Mouse (Mus musculus): ENCODE measurements around the gene 9830107B12Rik. TPM values are rescaled to one million over a fixed set of nuclear protein-coding genes. Genes with fewer than 3 reads are reported as not detected.

The 9830107B12Rik gene
- polyA plus RNA-seq, 1 experiment from 2014 or later = 1.5 TPM

GRCm38 (mm10) chr17:48097011-48097742 is 48.9 kb downstream of the 9830107B12Rik start:
- 1% methylated on average over 34 of the region's 41 CpGs for WGBS (ENCODE audit: insufficient replicate concordance)

DNA sequence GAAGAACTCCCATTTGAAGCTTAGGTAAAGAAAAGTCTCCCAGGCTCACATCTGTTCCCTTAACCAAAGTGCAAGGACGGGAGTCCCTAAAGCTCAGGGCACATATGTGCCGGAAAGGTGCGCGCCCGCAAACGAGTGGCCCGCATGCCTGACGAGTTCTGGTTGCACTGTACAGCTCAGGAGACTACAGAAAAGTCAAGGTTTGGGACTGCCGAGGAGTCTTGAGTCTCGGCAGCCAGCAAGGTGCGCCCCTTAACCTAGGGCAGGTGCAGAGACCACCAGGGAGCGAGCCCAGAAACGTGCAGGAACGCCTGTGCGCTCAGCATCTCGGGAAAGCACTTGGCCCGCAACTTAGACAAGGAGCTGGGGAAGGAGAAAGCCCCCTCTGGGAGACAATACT is 49.7 kb downstream of the 9830107B12Rik start:
- H3K9ac ChIP-seq (ENCODE audit: low read depth, low read length) = no peak overlapping the region
- WGBS (ENCODE audit: insufficient replicate concordance) = 6% methylated on average over 17 of the region's 17 CpGs

More at GRCm38 (mm10) chr17:48097011-48097742, 48.9 kb downstream of the 9830107B12Rik start:
- Histone ChIP-seq H3K27ac (ENCODE audit: low read length) (peak overlapping the region; percentile 69), H3K27me3 (ENCODE audit: control insufficient read depth, insufficient read depth, low read depth, low read length) (peaks cover 69% of the 10 kb centered on the region), H3K36me3 (ENCODE audit: control insufficient read depth, insufficient read depth) (no peaks in the 10 kb centered on the region), H3K9me3 (replicated peaks; ENCODE audit: control insufficient read depth, low read length) (no peaks in the 10 kb centered on the region), H3K9ac (ENCODE audit: low read depth, low read length) (0 out of 2 replicates have a peak overlapping the region, but pooled peaks have one; percentile 20), H3K4me1 (ENCODE audit: control insufficient read depth, low read depth, low read length) (peaks cover 14% of the 10 kb centered on the region; the same call in 1 of the 2 replicates), H3K4me2 (ENCODE audit: low read depth, low read length) (peak overlapping the region; percentile 47), H3K4me3 (ENCODE audit: low read depth, low read length) (peak overlapping the region; percentile 33)
- no peak for ATAC-seq (ENCODE audit: low read depth)

DNA sequence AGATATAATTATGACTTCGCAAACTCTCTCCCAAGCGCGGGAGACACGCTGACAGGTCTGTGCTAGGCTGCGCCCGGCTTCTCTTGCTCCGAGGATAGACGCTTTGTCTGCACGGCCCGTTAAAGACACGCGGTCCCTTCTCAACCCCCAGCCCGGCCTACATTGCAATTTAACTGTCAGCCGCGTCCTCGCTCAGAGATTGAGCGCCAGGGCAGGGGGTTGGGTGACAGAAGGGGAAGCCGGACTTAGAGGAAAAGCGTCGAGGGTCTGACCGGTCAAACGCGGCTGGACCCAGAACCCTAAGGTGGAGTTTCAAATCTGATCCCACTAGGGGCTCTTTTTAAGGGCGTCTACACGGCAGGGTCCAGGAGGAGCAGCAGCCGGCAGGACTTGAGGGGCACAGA is 50.3 kb downstream of the 9830107B12Rik start:
- Histone ChIP-seq H3K27me3 (ENCODE audit: control insufficient read depth, insufficient read depth, low read depth, low read length) (peaks cover 69% of the 10 kb centered on the region), H3K4me3 (ENCODE audit: low read depth, low read length) (no peak overlapping the region), H3K4me2 (ENCODE audit: low read depth, low read length) (0 out of 2 replicates have a peak overlapping the region, but pooled peaks have one; percentile 6), H3K4me1 (ENCODE audit: control insufficient read depth, low read depth, low read length) (peaks cover 14% of the 10 kb centered on the region; the same call in 1 of the 2 replicates), H3K27ac (ENCODE audit: low read length) (no peak overlapping the region), H3K9ac (ENCODE audit: low read depth, low read length) (no peak overlapping the region), H3K9me3 (replicated peaks; ENCODE audit: control insufficient read depth, low read length) (no peaks in the 10 kb centered on the region), H3K36me3 (ENCODE audit: control insufficient read depth, insufficient read depth) (no peaks in the 10 kb centered on the region)
- WGBS (ENCODE audit: insufficient replicate concordance) = under 1% methylated on average over 26 of the region's 26 CpGs
- ATAC-seq (ENCODE audit: low read depth) = no peak

More for the DNA sequence above, 49.7 kb downstream of the 9830107B12Rik start:
- Histone ChIP-seq H3K36me3 (ENCODE audit: control insufficient read depth, insufficient read depth) (no peaks in the 10 kb centered on the region), H3K27ac (ENCODE audit: low read length) (no peak overlapping the region), H3K4me2 (ENCODE audit: low read depth, low read length) (0 out of 2 replicates have a peak overlapping the region, but pooled peaks have one; percentile 47), H3K27me3 (ENCODE audit: control insufficient read depth, insufficient read depth, low read depth, low read length) (peaks cover 69% of the 10 kb centered on the region), H3K9me3 (replicated peaks; ENCODE audit: control insufficient read depth, low read length) (no peaks in the 10 kb centered on the region), H3K4me3 (ENCODE audit: low read depth, low read length) (no peak overlapping the region), H3K4me1 (ENCODE audit: control insufficient read depth, low read depth, low read length) (peaks cover 14% of the 10 kb centered on the region; the same call in 1 of the 2 replicates)
- no peak for ATAC-seq (ENCODE audit: low read depth)

- WGBS (ENCODE audit: insufficient replicate concordance) = 12% methylated on average over 20 of the region's 20 CpGs
- Histone ChIP-seq H3K4me3 (ENCODE audit: low read depth, low read length) (no peak overlapping the region), H3K9ac (ENCODE audit: low read depth, low read length) (no peak overlapping the region), H3K4me2 (ENCODE audit: low read depth, low read length) (no peak overlapping the region), H3K27ac (ENCODE audit: low read length) (no peak overlapping the region), H3K9me3 (replicated peaks; ENCODE audit: control insufficient read depth, low read length) (no peaks in the 10 kb centered on the region), H3K36me3 (ENCODE audit: control insufficient read depth, insufficient read depth) (no peaks in the 10 kb centered on the region), H3K27me3 (ENCODE audit: control insufficient read depth, insufficient read depth, low read depth, low read length) (peaks cover 64% of the 10 kb centered on the region), H3K4me1 (ENCODE audit: control insufficient read depth, low read depth, low read length) (peaks cover 14% of the 10 kb centered on the region; the same call in 1 of the 2 replicates)
- no peak for ATAC-seq (ENCODE audit: low read depth)
These were observed 51.0 kb downstream of the 9830107B12Rik start for GRCm38 (mm10) chr17:48094820-48095680.

GRCm38 (mm10) chr17:48093286-48093817 is 52.7 kb downstream of the 9830107B12Rik start:
- Histone ChIP-seq H3K36me3 (ENCODE audit: control insufficient read depth, insufficient read depth) (no peaks in the 10 kb centered on the region), H3K4me3 (ENCODE audit: low read depth, low read length) (no peak overlapping the region), H3K27ac (ENCODE audit: low read length) (no peak overlapping the region), H3K9ac (ENCODE audit: low read depth, low read length) (no peak overlapping the region), H3K27me3 (ENCODE audit: control insufficient read depth, insufficient read depth, low read depth, low read length) (peaks cover 47% of the 10 kb centered on the region), H3K4me1 (ENCODE audit: control insufficient read depth, low read depth, low read length) (peaks cover 12% of the 10 kb centered on the region; the same call in 1 of the 2 replicates), H3K4me2 (ENCODE audit: low read depth, low read length) (no peak overlapping the region), H3K9me3 (replicated peaks; ENCODE audit: control insufficient read depth, low read length) (no peaks in the 10 kb centered on the region)
- 59% methylated on average over 5 of the region's 5 CpGs for WGBS (ENCODE audit: insufficient replicate concordance)
- ATAC-seq (ENCODE audit: low read depth) = no peak

GRCm38 (mm10) chr17:48090305-48090704 is 55.8 kb downstream of the 9830107B12Rik start:
- no peak for ATAC-seq (ENCODE audit: low read depth)
- no peak overlapping the region for H3K27ac ChIP-seq (ENCODE audit: low read length)
- no peak overlapping the region for H3K9ac ChIP-seq (ENCODE audit: low read depth, low read length)
- no peaks in the 10 kb centered on the region for H3K36me3 ChIP-seq (ENCODE audit: control insufficient read depth, insufficient read depth)
- H3K4me1 ChIP-seq (ENCODE audit: control insufficient read depth, low read depth, low read length) = no peaks in the 10 kb centered on the region
- H3K4me3 ChIP-seq (ENCODE audit: low read depth, low read length) = no peak overlapping the region
- peaks cover 16% of the 10 kb centered on the region for H3K27me3 ChIP-seq (ENCODE audit: control insufficient read depth, insufficient read depth, low read depth, low read length)
- H3K9me3 ChIP-seq (replicated peaks; ENCODE audit: control insufficient read depth, low read length) = no peaks in the 10 kb centered on the region
- H3K4me2 ChIP-seq (ENCODE audit: low read depth, low read length) = no peak overlapping the region
- WGBS (ENCODE audit: insufficient replicate concordance) = 74% methylated on average over 12 of the region's 12 CpGs

DNA sequence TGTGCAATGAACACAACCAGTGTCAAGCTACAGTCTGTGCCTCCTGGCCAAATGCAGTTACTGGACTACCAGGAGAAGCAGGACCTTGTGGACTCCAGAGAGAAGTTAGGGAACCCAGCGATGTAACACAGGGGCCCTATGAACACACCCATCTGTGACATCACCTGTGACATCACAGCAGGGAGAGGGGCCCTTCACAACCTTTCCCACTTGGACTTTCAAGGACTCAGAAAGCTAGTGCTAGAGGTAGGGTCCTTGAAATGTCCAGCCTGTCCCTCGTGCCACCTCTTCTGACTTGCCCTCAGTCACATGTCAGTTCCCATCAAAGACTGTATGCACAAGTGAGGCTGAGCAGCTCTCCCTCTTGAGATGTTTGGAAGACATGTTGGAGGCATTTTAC is 56.6 kb downstream of the 9830107B12Rik start:
- no peak for ATAC-seq (ENCODE audit: low read depth)
- Histone ChIP-seq H3K4me1 (ENCODE audit: control insufficient read depth, low read depth, low read length) (no peaks in the 10 kb centered on the region), H3K27me3 (ENCODE audit: control insufficient read depth, insufficient read depth, low read depth, low read length) (peaks cover 8% of the 10 kb centered on the region), H3K27ac (ENCODE audit: low read length) (no peak overlapping the region), H3K9ac (ENCODE audit: low read depth, low read length) (no peak overlapping the region), H3K4me2 (ENCODE audit: low read depth, low read length) (no peak overlapping the region), H3K36me3 (ENCODE audit: control insufficient read depth, insufficient read depth) (no peaks in the 10 kb centered on the region), H3K9me3 (replicated peaks; ENCODE audit: control insufficient read depth, low read length) (no peaks in the 10 kb centered on the region), H3K4me3 (ENCODE audit: low read depth, low read length) (no peak overlapping the region)
- 47% methylated on average over 2 of the region's 2 CpGs for WGBS (ENCODE audit: insufficient replicate concordance)

GRCm38 (mm10) chr17:48089019-48089418 is 57.0 kb downstream of the 9830107B12Rik start, which contains the start of gene 1700067P10Rik:
Gene 1700067P10Rik (plus strand): TSS chr17:48089319.
- Histone ChIP-seq H3K4me2 (ENCODE audit: low read depth, low read length) (no peak within 1 kb of the TSS), H3K9me3 (replicated peaks; ENCODE audit: control insufficient read depth, low read length) (no peaks in the 10 kb centered on the region), H3K27ac (ENCODE audit: low read length) (no peak within 1 kb of the TSS), H3K4me3 (ENCODE audit: low read depth, low read length) (no peak within 1 kb of the TSS), H3K27me3 (ENCODE audit: control insufficient read depth, insufficient read depth, low read depth, low read length) (peaks cover 4% of the 10 kb centered on the region), H3K4me1 (ENCODE audit: control insufficient read depth, low read depth, low read length) (no peaks in the 10 kb centered on the region), H3K9ac (ENCODE audit: low read depth, low read length) (no peak within 1 kb of the TSS), H3K36me3 (ENCODE audit: control insufficient read depth, insufficient read depth) (no peaks in the 10 kb centered on the region)
- no peak for ATAC-seq (ENCODE audit: low read depth)

Data from liver, embryonic 16.5 days (tissue).